Mouse (Mus musculus) stomach, postnatal 0 days (tissue): ENCODE measurements around the gene Fam234b.

Source experiments
- CTCF ChIP-seq: IDR thresholded peaks from 2 replicates; pipeline ENCODE4 v1.5.1; 2016; ENCODE audit warnings: antibody characterized with exemption, low read depth, mild to moderate bottlenecking, moderate library complexity
- EP300 ChIP-seq: optimal IDR thresholded peaks from 2 replicates; pipeline ENCODE3; 2016; ENCODE audit warnings: antibody characterized with exemption

DNA sequence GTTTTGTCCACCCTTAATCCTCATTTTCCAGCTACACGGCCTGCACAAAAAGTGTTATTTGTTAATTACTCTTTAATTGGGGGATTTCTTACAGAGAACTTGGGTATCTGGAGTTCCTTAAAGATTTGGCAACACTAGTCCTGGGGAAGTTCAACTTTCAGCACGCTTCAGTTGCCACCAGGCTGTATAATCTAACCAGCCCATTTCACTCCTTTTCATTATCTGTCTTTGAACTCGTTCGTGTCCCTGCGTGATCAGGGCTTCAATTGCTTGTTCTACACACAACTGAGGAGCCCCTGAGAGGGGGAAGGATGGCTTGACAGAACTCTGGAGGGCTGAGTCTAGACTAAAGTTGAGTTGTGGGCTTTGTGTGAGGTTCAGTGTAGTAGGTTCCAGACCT, 31.1 kb upstream of the Fam234b start:
- TF ChIP-seq CTCF = no peak
- no peak for TF ChIP-seq EP300
